Mouse (Mus musculus) spleen, adult 2 months (tissue): ENCODE measurements at regions not wholly inside any gene's neighbourhood (a gene's known extent, or its start where the extent isn't known, plus 50 kb on each side); places are given as distances from the start of the nearest gene placed in this dataset.

Experiments used
- CTCF ChIP-seq: fragments of 200-500 bp; IDR thresholded peaks from 2 replicates; pipeline ENCODE4 v1.5.1; 2011; ENCODE audit warnings: mild to moderate bottlenecking, inconsistent platforms; ENCODE audit not compliant: insufficient read depth, insufficient read length, insufficient replicate concordance; ENCODE audit errors: extremely low read depth
- POLR2A ChIP-seq: fragments of 200-500 bp; IDR thresholded peaks from 2 replicates; pipeline ENCODE4 v1.6.1; 2011; ENCODE audit warnings: low read depth, low read length, inconsistent platforms

DNA sequence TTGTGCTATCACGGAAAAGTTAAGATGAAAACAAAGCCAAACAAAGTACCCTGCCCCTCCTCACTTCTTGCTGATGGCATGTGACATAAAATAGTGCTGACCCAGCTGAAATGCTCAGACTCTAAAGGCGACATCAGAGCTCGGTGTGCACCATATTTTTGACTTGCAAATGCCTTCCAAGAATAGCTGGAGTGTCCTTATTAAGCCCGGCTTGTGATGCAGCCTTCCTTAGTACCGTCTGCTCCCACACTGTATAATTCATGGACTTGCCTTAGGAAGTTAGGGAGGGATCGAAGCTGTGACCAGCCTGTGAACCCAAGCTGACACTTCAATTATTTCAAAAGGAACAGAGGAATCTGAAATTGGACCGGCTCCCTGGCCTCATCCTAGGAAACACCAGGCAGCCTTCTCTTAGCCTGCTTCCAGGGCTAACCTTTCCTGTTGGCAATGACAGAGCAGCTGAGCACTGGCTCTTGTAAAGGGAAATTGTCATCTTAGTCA lies 169.0 kb downstream of the Rplp1 start:
- TF ChIP-seq CTCF (no peak), POLR2A (no peak)
